Mouse (Mus musculus): ENCODE data around the gene Lefty2.
A peak's percentile ranks its signal among the peaks of the same experiment; 100 is the strongest.
"Not testable (repeated sequence)": the region's sequence is repeated elsewhere in the genome, so short reads cannot be mapped to it uniquely, and the experiment has no call there.

Gene Lefty2

GRCm38 (mm10) chr1:180894088-180894987 is 1.4 kb downstream of the Lefty2 start:
- not testable (repeated sequence) for DNase-seq (ENCODE audit: low read depth, low spot score)

GRCm38 (mm10) chr1:180901107-180901506 is 8.2 kb downstream of the Lefty2 start:
- peak; percentile 57 for DNase-seq (ENCODE audit: low read depth, low spot score)

GRCm38 (mm10) chr1:180902915-180903314 is 10.0 kb downstream of the Lefty2 start:
- peak; percentile 31 for DNase-seq (ENCODE audit: low read depth, low spot score)

DNA sequence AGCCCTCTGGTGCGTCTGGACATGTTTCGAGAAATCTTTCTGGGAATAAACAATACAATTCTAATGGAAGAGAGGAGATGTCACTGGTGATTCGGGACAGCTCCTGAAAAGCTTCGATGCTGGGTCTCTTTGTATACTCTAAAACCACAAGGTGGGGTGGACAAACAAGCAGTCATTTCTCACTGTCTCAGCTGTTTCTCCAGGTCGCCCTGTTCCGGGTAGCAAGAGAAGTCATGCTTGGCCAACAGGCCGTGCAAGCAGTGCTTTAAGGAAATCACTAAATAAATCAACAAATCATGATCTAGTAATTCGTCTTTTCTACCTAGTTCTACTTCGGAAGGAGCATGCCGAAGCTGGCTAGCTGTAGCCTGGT is 10.7 kb downstream of the Lefty2 start:
- no peak for DNase-seq (ENCODE audit: low read depth, low spot score)

DNA sequence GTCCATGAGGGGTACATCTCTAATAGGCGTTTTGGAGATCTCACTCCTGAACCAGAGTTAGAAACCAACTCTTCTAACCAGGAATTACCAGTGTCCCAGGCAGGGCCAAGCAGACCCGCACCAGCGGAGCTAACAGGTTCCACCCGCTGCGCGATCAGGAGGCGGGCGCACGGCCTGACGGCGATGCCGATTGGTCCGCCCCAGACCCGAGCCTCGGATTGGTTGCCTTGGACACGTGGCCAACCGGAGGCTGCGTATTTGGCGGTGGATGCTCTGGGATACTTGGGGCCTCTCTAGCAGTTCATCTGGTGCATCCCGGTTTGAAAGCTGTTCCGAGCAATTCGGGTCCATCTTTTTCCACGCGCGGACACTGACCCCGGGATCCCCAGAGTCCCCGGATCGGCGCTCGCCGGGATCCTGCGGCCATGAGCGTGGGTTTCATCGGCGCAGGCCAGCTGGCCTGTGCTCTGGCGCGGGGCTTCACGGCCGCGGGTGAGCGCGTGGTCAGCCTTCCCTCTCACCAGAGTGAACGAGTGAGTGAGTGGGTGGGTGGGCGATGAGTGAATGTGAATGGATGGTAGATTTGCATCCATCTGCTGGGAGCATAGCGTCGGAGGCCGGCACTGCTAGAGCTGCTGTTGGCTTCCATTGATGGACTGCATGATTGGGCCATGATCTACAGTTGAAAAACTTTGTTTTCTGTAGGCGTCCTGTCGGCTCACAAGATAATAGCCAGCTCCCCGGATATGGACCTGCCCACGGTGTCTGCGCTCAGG is 11.3 kb downstream of the Lefty2 start, which contains the start of gene Pycr2:
TSS of gene Pycr2 (plus strand) at position 255 of the 776 bp plus-strand sequence.
- peak; percentile 92 for DNase-seq (ENCODE audit: low read depth, low spot score)

- DNase-seq (ENCODE audit: low read depth, low spot score), result no peak
Observed at GRCm38 (mm10) chr1:180904815-180905080, 11.8 kb downstream of the Lefty2 start.

GRCm38 (mm10) chr1:180905307-180905706 is 12.4 kb downstream of the Lefty2 start:
- no peak for DNase-seq (ENCODE audit: low read depth, low spot score)

- DNase-seq (ENCODE audit: low read depth, low spot score), result no peak
Observed at GRCm38 (mm10) chr1:180905876-180906275, 13.0 kb downstream of the Lefty2 start.

DNA sequence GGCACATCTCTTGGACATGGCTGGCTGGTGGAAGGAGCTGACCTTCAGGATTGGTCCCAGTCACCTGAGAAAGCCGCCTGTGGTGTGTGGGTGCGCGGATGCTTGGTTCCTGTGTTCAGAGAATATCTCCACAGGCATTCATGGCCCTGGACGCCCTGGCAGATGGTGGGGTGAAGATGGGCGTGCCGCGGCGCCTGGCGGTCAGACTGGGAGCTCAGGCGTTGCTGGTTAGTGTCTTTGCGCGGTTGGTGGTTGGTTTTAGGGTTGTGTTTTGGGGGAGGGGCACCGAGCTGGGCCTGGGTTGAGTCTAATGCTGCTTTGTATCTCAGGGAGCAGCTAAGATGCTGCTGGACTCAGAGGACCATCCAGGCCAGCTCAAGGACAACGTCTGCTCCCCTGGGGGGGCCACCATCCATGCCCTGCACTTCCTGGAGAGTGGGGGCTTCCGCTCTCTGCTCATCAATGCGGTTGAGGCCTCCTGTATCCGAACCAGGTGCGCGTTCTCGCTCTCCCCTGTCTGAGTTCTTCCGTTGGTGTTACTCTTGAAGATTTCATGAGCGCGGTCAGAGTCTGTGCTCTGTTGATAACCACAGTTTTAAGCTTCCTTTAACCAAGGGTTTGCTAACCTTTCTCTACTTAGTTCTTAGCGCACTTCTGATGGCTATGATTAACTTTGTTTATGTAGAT is 13.7 kb downstream of the Lefty2 start:
- DNase-seq (ENCODE audit: low read depth, low spot score), result no peak

DNA sequence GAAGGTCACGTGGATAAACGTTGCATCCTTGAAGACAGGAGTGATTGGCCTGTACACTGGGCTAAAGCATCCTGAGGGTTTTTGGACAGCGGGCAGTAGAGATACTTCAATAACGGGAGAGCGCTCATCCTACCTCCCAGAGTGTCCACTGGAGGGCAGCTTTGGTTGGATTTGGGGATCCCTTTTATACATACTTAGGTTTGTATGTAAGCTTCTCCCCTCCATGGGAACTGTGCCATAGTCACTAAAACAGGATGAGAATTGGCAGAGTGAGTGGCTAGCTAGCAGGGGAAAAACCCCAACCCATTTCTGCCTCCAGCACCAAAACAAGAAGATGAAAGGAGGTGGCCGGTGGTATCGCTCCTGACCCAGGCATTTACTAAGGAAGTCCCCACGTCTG is 18.2 kb downstream of the Lefty2 start:
- no peak for DNase-seq (ENCODE audit: low read depth, low spot score)

DNA sequence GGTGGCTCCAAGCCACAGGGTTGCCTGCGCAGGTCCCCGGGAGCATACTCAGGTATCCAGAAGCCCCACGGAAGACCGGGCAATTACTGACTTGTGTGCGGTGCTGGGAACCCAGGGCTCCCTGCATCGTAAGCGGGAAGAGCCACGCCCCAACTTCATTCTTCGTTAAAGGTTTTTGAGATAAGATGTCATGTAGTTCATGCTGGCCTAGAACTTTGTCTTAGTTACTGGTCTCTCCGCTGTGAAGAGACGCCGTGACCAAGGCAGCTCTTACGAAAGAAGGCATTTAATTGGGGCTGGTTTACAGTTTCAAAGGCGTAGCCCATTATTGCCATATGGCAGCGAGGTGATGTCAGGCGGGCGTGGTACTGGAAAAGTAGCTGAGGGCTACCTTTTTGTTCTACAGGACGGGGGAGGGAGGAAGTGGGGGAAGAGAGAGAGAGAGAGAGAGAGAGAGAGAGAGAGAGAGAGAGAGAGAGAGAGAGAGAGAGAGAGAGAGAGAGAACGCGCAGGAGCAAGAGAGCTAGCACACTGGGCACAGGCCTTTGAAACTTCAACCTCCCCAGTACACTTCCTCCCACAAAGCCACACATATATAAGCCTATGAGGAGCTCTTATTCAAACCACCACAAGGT is 18.9 kb downstream of the Lefty2 start:
- no peak for DNase-seq (ENCODE audit: low read depth, low spot score)

DNA sequence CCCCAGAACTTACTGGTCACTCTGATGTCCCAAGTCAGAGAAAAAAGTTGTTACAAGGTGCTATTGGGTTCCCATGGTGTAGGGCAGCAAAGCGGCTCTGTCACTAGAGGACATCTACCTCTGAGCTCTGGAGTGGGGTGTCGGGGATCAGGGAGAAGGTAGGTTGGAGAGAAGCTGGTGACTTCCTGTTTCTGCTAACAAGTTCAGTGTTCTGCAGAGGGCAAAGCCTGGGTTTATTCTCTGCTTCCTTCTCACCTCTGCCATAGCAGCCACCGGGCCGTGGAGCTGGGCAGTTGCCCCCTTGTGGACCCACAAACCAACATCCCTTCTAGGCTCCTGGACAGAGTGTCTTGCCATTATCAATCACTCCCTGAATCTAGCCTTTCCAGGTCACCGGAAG is 19.9 kb downstream of the Lefty2 start:
- DNase-seq (ENCODE audit: low read depth, low spot score), result no peak

DNA sequence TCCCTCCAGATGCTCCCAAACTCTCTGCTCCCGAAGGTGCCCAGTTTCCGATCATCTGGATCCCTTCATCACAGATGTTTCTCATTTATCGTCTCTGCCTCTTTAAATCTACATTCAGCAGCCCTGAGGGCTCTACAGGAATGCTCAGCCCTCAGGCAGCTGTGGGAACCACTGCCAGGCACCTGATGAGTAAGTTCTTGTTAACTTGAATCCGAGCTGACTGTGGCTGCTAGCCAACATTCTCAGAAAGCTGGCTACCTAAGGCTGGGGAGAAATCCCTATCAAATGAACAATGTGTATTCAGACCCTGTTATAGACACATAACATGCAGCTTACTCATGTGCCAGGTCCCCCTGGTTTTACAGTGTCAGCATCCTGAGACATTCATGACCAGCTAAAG is 20.9 kb downstream of the Lefty2 start:
- no peak for DNase-seq (ENCODE audit: low read depth, low spot score)

DNA sequence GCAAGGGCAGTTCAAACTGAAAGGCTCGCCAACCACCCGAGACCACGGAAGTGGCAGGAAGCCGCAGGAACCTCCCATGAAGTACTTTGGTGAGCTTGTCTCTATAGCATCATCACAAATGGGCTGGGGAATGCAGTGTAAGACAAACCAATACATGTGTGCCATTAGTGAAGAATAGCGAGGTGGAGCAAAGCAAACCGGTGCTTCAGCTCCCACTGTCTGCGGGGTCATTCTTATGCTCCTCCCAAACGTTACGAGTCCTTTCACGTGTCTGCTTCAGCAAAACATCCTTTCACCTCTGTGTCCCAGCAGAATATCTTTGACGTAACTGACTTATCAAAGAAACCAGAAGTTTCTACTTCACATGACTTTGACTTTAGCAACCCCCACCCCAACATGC is 23.5 kb downstream of the Lefty2 start:
- DNase-seq (ENCODE audit: low read depth, low spot score), result no peak

DNA sequence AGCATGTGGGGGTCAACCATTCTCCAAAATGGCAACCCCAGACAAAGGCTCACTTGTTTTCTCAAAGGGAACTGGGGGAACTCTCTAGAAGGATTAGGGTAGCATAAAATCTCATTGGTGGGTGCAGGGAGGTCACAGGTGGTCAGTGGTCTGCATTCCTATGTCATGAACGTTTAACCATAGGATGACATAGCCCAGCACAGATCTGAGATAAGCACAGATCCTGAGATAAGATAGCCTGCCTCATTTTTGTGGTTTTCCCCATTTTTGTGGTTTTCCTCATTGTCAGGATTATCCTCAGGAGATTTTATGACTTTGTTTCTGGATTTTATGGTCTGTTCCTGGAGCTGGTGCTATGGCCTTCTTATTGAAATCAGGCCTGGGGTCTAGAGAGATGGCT is 24.1 kb downstream of the Lefty2 start:
- DNase-seq (ENCODE audit: low read depth, low spot score), result no peak

DNA sequence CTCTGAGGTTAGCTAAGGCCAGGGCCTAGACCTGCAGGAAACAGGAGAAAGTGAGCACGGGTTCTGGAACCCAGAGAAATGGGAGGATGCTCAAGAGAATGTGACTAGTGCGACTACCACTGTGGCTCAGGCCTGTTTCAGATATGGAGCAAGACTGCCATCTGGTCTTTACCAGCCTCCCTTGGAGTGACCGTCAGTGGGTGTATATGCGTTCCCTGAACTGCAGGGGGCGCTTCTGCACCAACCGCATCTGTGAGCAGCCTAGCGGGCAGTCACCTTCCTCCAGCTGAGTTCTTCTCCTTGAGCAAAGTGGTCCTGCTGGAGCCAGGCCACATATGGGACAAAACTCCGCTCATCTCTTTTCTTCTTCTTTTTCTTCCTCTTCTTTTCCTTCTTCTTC is 26.8 kb downstream of the Lefty2 start:
- DNase-seq (ENCODE audit: low read depth, low spot score), result no peak

GRCm38 (mm10) chr1:180922273-180923048 is 29.6 kb downstream of the Lefty2 start:
- DNase-seq (ENCODE audit: low read depth, low spot score), result no peak

GRCm38 (mm10) chr1:180924737-180925136 is 31.8 kb downstream of the Lefty2 start:
- DNase-seq (ENCODE audit: low read depth, low spot score), result no peak

- DNase-seq (ENCODE audit: low read depth, low spot score), result no peak
Observed at GRCm38 (mm10) chr1:180926286-180926685, 33.4 kb downstream of the Lefty2 start.

- no peak for DNase-seq (ENCODE audit: low read depth, low spot score)
Observed at GRCm38 (mm10) chr1:180929599-180929998, 36.7 kb downstream of the Lefty2 start.

GRCm38 (mm10) chr1:180931106-180931505 is 38.2 kb downstream of the Lefty2 start:
- DNase-seq (ENCODE audit: low read depth, low spot score), result no peak
